Comparison of ENCODE assay signal across 15 mouse cellular contexts in genomic region chr12:3729521-3730075, GRCm38 (mm10).
"Had no signal": no experiment of that assay in that cellular context is flagged by ENCODE, and none has a peak within 500 bp of the region (broad histone marks: within the 10 kb centered on the region; RNA-seq: fewer than 3 reads in every experiment).

No protein-coding gene starts in this region.

- H3K4me2 ChIP-seq: liver, embryonic 11.5 days; liver, embryonic 15.5 days; midbrain, embryonic 12.5 days had no signal

- H3K9me3 ChIP-seq: limb, embryonic 10.5 days; liver, embryonic 15.5 days; megakaryocyte, embryonic 14.5 days; midbrain, embryonic 12.5 days had no signal

- ATAC-seq: lung, postnatal 0 days; midbrain, embryonic 16.5 days had no signal

- H3K27me3 ChIP-seq: liver, embryonic 15.5 days; megakaryocyte, embryonic 14.5 days; midbrain, embryonic 12.5 days had no signal

- H3K9ac ChIP-seq: liver, embryonic 15.5 days; midbrain, embryonic 12.5 days had no signal

- DNase-seq: kidney, postnatal 10 days; kidney, postnatal 4 days; lung, adult 2 months; lung, postnatal 4 days; right cerebral cortex, adult 18-20 months; right cerebral cortex, postnatal 25 days had no signal

- H3K4me1 ChIP-seq: liver, embryonic 15.5 days had no signal

- H3K27ac ChIP-seq: layer of hippocampus, adult 2 months; limb, embryonic 10.5 days; liver, embryonic 15.5 days; midbrain, embryonic 12.5 days; stomach, postnatal 0 days had no signal

- H3K36me3 ChIP-seq: limb, embryonic 10.5 days; liver, embryonic 15.5 days; midbrain, embryonic 12.5 days had no signal

- H3K4me3 ChIP-seq: layer of hippocampus, adult 2 months; limb, embryonic 10.5 days; liver, embryonic 15.5 days; megakaryocyte, embryonic 14.5 days; midbrain, embryonic 12.5 days had no signal
